Mouse (Mus musculus): ENCODE measurements at regions not wholly inside any gene's neighbourhood (a gene's known extent, or its start where the extent isn't known, plus 50 kb on each side); places are given as distances from the start of the nearest gene placed in this dataset.
"Not testable (repeated sequence)": the region's sequence is repeated elsewhere in the genome, so short reads cannot be mapped to it uniquely, and the experiment has no call there.

- no peak for TF ChIP-seq CTCF (IDR thresholded peaks at IDR 0.05; ENCODE audit: low read depth)
- Histone ChIP-seq H3K27me3 (replicated peaks; ENCODE audit: control insufficient read depth, insufficient read depth, low read length) (no peaks in the 10 kb centered on the region), H3K4me1 (replicated peaks; ENCODE audit: control insufficient read depth, insufficient read depth, low read length) (no peaks in the 10 kb centered on the region), H3K9ac (ENCODE audit: low read depth, low read length) (no peak overlapping the region), H3K9me3 (ENCODE audit: control insufficient read depth) (no peaks in the 10 kb centered on the region), H3K27ac (ENCODE audit: low read depth, low read length) (no peak overlapping the region), H3K36me3 (ENCODE audit: control insufficient read depth, insufficient read depth) (no peaks in the 10 kb centered on the region), H3K4me2 (replicated peaks; ENCODE audit: low read depth) (no peak overlapping the region), H3K4me3 (ENCODE audit: low read depth, low read length) (no peak overlapping the region)
- ATAC-seq, result no peak
- 89% methylated on average over 9 of the region's 9 CpGs for WGBS
Observed at GRCm38 (mm10) chr6:31140000-31140399, 181.1 kb upstream of the Klf14 start.

GRCm38 (mm10) chr6:31140593-31140992 is 181.7 kb upstream of the Klf14 start:
- Histone ChIP-seq H3K9me3 (ENCODE audit: control insufficient read depth) (no peaks in the 10 kb centered on the region), H3K27me3 (replicated peaks; ENCODE audit: control insufficient read depth, insufficient read depth, low read length) (no peaks in the 10 kb centered on the region), H3K27ac (ENCODE audit: low read depth, low read length) (no peak overlapping the region), H3K4me1 (replicated peaks; ENCODE audit: control insufficient read depth, insufficient read depth, low read length) (no peaks in the 10 kb centered on the region), H3K36me3 (ENCODE audit: control insufficient read depth, insufficient read depth) (no peaks in the 10 kb centered on the region), H3K4me2 (replicated peaks; ENCODE audit: low read depth) (no peak overlapping the region), H3K9ac (ENCODE audit: low read depth, low read length) (no peak overlapping the region), H3K4me3 (ENCODE audit: low read depth, low read length) (no peak overlapping the region)
- no peak for TF ChIP-seq CTCF (IDR thresholded peaks at IDR 0.05; ENCODE audit: low read depth)
- no peak for ATAC-seq
- 85% methylated on average over 5 of the region's 5 CpGs for WGBS

GRCm38 (mm10) chr6:31141486-31141885 is 182.6 kb upstream of the Klf14 start:
- Histone ChIP-seq H3K9ac (ENCODE audit: low read depth, low read length) (no peak overlapping the region), H3K4me1 (replicated peaks; ENCODE audit: control insufficient read depth, insufficient read depth, low read length) (no peaks in the 10 kb centered on the region), H3K4me2 (replicated peaks; ENCODE audit: low read depth) (no peak overlapping the region), H3K36me3 (ENCODE audit: control insufficient read depth, insufficient read depth) (no peaks in the 10 kb centered on the region), H3K27ac (ENCODE audit: low read depth, low read length) (no peak overlapping the region), H3K4me3 (ENCODE audit: low read depth, low read length) (no peak overlapping the region), H3K9me3 (ENCODE audit: control insufficient read depth) (no peaks in the 10 kb centered on the region), H3K27me3 (replicated peaks; ENCODE audit: control insufficient read depth, insufficient read depth, low read length) (no peaks in the 10 kb centered on the region)
- WGBS, result 69% methylated on average over 6 of the region's 6 CpGs
- no peak for ATAC-seq
- peak; percentile 3; the same call in 1 of the 2 replicates for TF ChIP-seq CTCF (IDR thresholded peaks at IDR 0.05; ENCODE audit: low read depth)

GRCm38 (mm10) chr6:31142479-31143007 is 183.7 kb upstream of the Klf14 start:
- H3K4me3 ChIP-seq (ENCODE audit: low read depth, low read length); H3K4me1 ChIP-seq (replicated peaks; ENCODE audit: control insufficient read depth, insufficient read depth, low read length); H3K27ac ChIP-seq (ENCODE audit: low read depth, low read length); H3K4me2 ChIP-seq (replicated peaks; ENCODE audit: low read depth); H3K9me3 ChIP-seq (ENCODE audit: control insufficient read depth); H3K27me3 ChIP-seq (replicated peaks; ENCODE audit: control insufficient read depth, insufficient read depth, low read length); H3K36me3 ChIP-seq (ENCODE audit: control insufficient read depth, insufficient read depth); ATAC-seq; H3K9ac ChIP-seq (ENCODE audit: low read depth, low read length): not testable (repeated sequence)
- 88% methylated on average over 15 of the region's 15 CpGs for WGBS

GRCm38 (mm10) chr6:31145687-31146086 is 186.8 kb upstream of the Klf14 start:
- Histone ChIP-seq H3K27ac (ENCODE audit: low read depth, low read length) (no peak overlapping the region), H3K27me3 (replicated peaks; ENCODE audit: control insufficient read depth, insufficient read depth, low read length) (no peaks in the 10 kb centered on the region), H3K36me3 (ENCODE audit: control insufficient read depth, insufficient read depth) (no peaks in the 10 kb centered on the region), H3K9me3 (ENCODE audit: control insufficient read depth) (no peaks in the 10 kb centered on the region), H3K4me2 (replicated peaks; ENCODE audit: low read depth) (no peak overlapping the region), H3K4me1 (replicated peaks; ENCODE audit: control insufficient read depth, insufficient read depth, low read length) (0 out of 2 replicates have a peak, but pooled peaks cover 5% of the 10 kb centered on the region), H3K4me3 (ENCODE audit: low read depth, low read length) (no peak overlapping the region), H3K9ac (ENCODE audit: low read depth, low read length) (no peak overlapping the region)
- WGBS, result 46% methylated on average over 10 of the region's 10 CpGs
- no peak for TF ChIP-seq CTCF (IDR thresholded peaks at IDR 0.05; ENCODE audit: low read depth)
- peak; percentile 58 for ATAC-seq

- Histone ChIP-seq H3K4me1 (replicated peaks; ENCODE audit: control insufficient read depth, insufficient read depth, low read length) (0 out of 2 replicates have a peak, but pooled peaks cover 5% of the 10 kb centered on the region), H3K9me3 (ENCODE audit: control insufficient read depth) (no peaks in the 10 kb centered on the region), H3K27me3 (replicated peaks; ENCODE audit: control insufficient read depth, insufficient read depth, low read length) (no peaks in the 10 kb centered on the region), H3K4me2 (replicated peaks; ENCODE audit: low read depth) (no peak overlapping the region), H3K9ac (ENCODE audit: low read depth, low read length) (no peak overlapping the region), H3K27ac (ENCODE audit: low read depth, low read length) (no peak overlapping the region), H3K36me3 (ENCODE audit: control insufficient read depth, insufficient read depth) (no peaks in the 10 kb centered on the region), H3K4me3 (ENCODE audit: low read depth, low read length) (no peak overlapping the region)
- TF ChIP-seq CTCF (IDR thresholded peaks at IDR 0.05; ENCODE audit: low read depth), result no peak
- ATAC-seq, result no peak
- WGBS, result 60% methylated on average over 5 of the region's 5 CpGs
Observed at GRCm38 (mm10) chr6:31146779-31147178, 187.9 kb upstream of the Klf14 start.

- 90% methylated on average over 10 of the region's 10 CpGs for WGBS
- no peaks in the 10 kb centered on the region for H3K9me3 ChIP-seq (ENCODE audit: control insufficient read depth)
- H3K27me3 ChIP-seq (replicated peaks; ENCODE audit: control insufficient read depth, insufficient read depth, low read length), result no peaks in the 10 kb centered on the region
- no peak overlapping the region for H3K27ac ChIP-seq (ENCODE audit: low read depth, low read length)
- no peak overlapping the region for H3K4me2 ChIP-seq (replicated peaks; ENCODE audit: low read depth)
- H3K9ac ChIP-seq (ENCODE audit: low read depth, low read length), result no peak overlapping the region
- no peak overlapping the region for H3K4me3 ChIP-seq (ENCODE audit: low read depth, low read length)
- 0 out of 2 replicates have a peak, but pooled peaks cover 5% of the 10 kb centered on the region for H3K4me1 ChIP-seq (replicated peaks; ENCODE audit: control insufficient read depth, insufficient read depth, low read length)
- ATAC-seq, result no peak
- no peaks in the 10 kb centered on the region for H3K36me3 ChIP-seq (ENCODE audit: control insufficient read depth, insufficient read depth)
- no peak for TF ChIP-seq CTCF (IDR thresholded peaks at IDR 0.05; ENCODE audit: low read depth)
Observed at GRCm38 (mm10) chr6:31147682-31148081, 188.8 kb upstream of the Klf14 start.
